Mouse (Mus musculus) macrophage (primary cell): Measurements from ENCODE around the gene Zfp28. TPM values are rescaled to one million over a fixed set of nuclear protein-coding genes. Genes with fewer than 3 reads are reported as not detected.

Experiments used
- H3K27ac ChIP-seq: fragments of 350-480 bp; formaldehyde crosslinking; 2 replicates; pipeline ENCODE4 v1.9.0; 2021
- H3K36me3 ChIP-seq: fragments of 350-480 bp; formaldehyde crosslinking; 2 replicates; pipeline ENCODE4 v1.9.0; 2021; ENCODE audit errors: inconsistent target
- H3K4me3 ChIP-seq: fragments of 350-480 bp; formaldehyde crosslinking; 2 replicates; pipeline ENCODE4 v1.9.0; 2021; ENCODE audit errors: inconsistent target
- H3K79me2 ChIP-seq: fragments of 350-480 bp; formaldehyde crosslinking; 2 replicates; pipeline ENCODE4 v1.9.0; 2021; ENCODE audit errors: inconsistent target
- WGBS: methylation state at CpG from one replicate; pipeline ENCODE4 v1.1.7; 2026; ENCODE audit warnings: inconsistent platforms; ENCODE audit not compliant: missing documents; 5-methylcytosine and 5-hydroxymethylcytosine counted together
- polyA plus RNA-seq: library from polyadenylated mRNA; stranded (reverse); fragments of 250-400 nt; gene quantifications from 3 replicates; pipeline ENCODE4 v1.2.4, GENCODE M21; 2018; ENCODE audit warnings: inconsistent platforms

Gene Zfp28
- polyA plus RNA-seq, 1 experiment from 2014 or later: 6.9 TPM

GRCm38 (mm10) chr7:6441173-6441572 is 58.1 kb downstream of the Zfp28 start:
- H3K27ac ChIP-seq: no peak overlapping the region
- WGBS: 44% methylated on average over 2 of the region's 2 CpGs
- H3K36me3 ChIP-seq: no peaks in the 10 kb centered on the region
- H3K79me2 ChIP-seq: no peaks in the 10 kb centered on the region
- no peak overlapping the region for H3K4me3 ChIP-seq

Other genes starting within 250 kb of the Zfp28 start
- 11.6 to 29.7 TPM (median 29.1 TPM) in 3 replicates for gene Zfp787, start 227.3 kb upstream of the Zfp28 start, polyA plus RNA-seq
- gene Zfp444, start 211.1 kb upstream of the Zfp28 start, polyA plus RNA-seq: 5.2 to 17.1 TPM (median 13.0 TPM) in 3 replicates
- not detected in 3 replicates for gene Galp, start 186.2 kb upstream of the Zfp28 start, polyA plus RNA-seq
- gene Zscan5b, start 161.0 kb upstream of the Zfp28 start, polyA plus RNA-seq: not detected in 3 replicates
- gene Epp13, start 130.6 kb upstream of the Zfp28 start, polyA plus RNA-seq: not detected in 3 replicates
- gene Zfp667, start 96.7 kb upstream of the Zfp28 start, polyA plus RNA-seq: 1.4 to 1.9 TPM (median 1.7 TPM) in 3 replicates
- gene Zfp583, start 52.0 kb upstream of the Zfp28 start, polyA plus RNA-seq: 1.3 to 3.0 TPM (median 1.3 TPM) in 3 replicates
- 0.07 TPM in 1 of 3 replicates, not detected in the others for gene Gm3854, start 39.5 kb upstream of the Zfp28 start, polyA plus RNA-seq
- 1.2 to 3.1 TPM (median 1.7 TPM) in 3 replicates for gene Zfp78, start 20.0 kb upstream of the Zfp28 start, polyA plus RNA-seq
- gene Smim17, start 15.4 kb downstream of the Zfp28 start, polyA plus RNA-seq: not detected in 3 replicates
- not detected in 3 replicates for gene Gm20715, start 27.0 kb downstream of the Zfp28 start, polyA plus RNA-seq
- not detected in 3 replicates for gene Olfr1344, start 55.4 kb downstream of the Zfp28 start, polyA plus RNA-seq
- not detected in 3 replicates for gene Olfr1336, start 72.9 kb downstream of the Zfp28 start, polyA plus RNA-seq
- not detected in 3 replicates for gene Olfr1346, start 83.8 kb downstream of the Zfp28 start, polyA plus RNA-seq
- gene Olfr5, start 103.6 kb downstream of the Zfp28 start, polyA plus RNA-seq: not detected in 3 replicates
- not detected in 3 replicates for gene Olfr1347, start 116.5 kb downstream of the Zfp28 start, polyA plus RNA-seq
- not detected in 3 replicates for gene Olfr1348, start 125.5 kb downstream of the Zfp28 start, polyA plus RNA-seq
- gene Olfr1349, start 139.7 kb downstream of the Zfp28 start, polyA plus RNA-seq: not detected in 3 replicates
- gene Olfr1350, start 181.5 kb downstream of the Zfp28 start, polyA plus RNA-seq: not detected in 3 replicates